Mouse (Mus musculus) testis, adult 2 months (tissue): ENCODE data around the gene Dnm3. TPM values are rescaled to one million over a fixed set of nuclear protein-coding genes. Genes with fewer than 3 reads are reported as not detected.

Source experiments
- H3K27ac ChIP-seq: fragments of 200-500 bp; 2 replicates; pipeline ENCODE4 v1.5.1; 2012; ENCODE audit warnings: low read depth, low read length; ENCODE audit not compliant: control insufficient read depth, insufficient read depth
- H3K27me3 ChIP-seq: fragments of 200-500 bp; 2 replicates; pipeline ENCODE4 v1.6.1; 2012; ENCODE audit warnings: mild to moderate bottlenecking, low read length, moderate library complexity; ENCODE audit not compliant: control insufficient read depth, insufficient read depth
- H3K36me3 ChIP-seq: fragments of 200-500 bp; 2 replicates; pipeline ENCODE4 v1.6.1; 2012; ENCODE audit warnings: mild to moderate bottlenecking, low read length; ENCODE audit not compliant: control insufficient read depth, insufficient read depth
- H3K4me1 ChIP-seq: fragments of 200-500 bp; 2 replicates; pipeline ENCODE4 v1.6.1; 2012; ENCODE audit warnings: low read length; ENCODE audit not compliant: control insufficient read depth, insufficient read depth
- H3K4me3 ChIP-seq: fragments of 200-500 bp; 2 replicates; pipeline ENCODE4 v1.5.1; 2012; ENCODE audit warnings: low read depth, mild to moderate bottlenecking, low read length, moderate library complexity, mixed read lengths; ENCODE audit not compliant: control insufficient read depth
- CTCF ChIP-seq: fragments of 200-500 bp; IDR thresholded peaks from 2 replicates; pipeline ENCODE4 v1.5.1; 2012; ENCODE audit warnings: low read depth, mild to moderate bottlenecking, inconsistent platforms, low read length, moderate library complexity; ENCODE audit not compliant: control insufficient read depth, insufficient read depth, insufficient replicate concordance
- POLR2A ChIP-seq: fragments of 200-500 bp; IDR thresholded peaks from 2 replicates; pipeline ENCODE4 v1.6.1; 2012; ENCODE audit warnings: low read depth, mild to moderate bottlenecking, inconsistent platforms, low read length, moderate library complexity; ENCODE audit not compliant: control insufficient read depth
- polyA plus RNA-seq: library from polyadenylated mRNA; depleted of rRNA; stranded (reverse); fragments of >200 nt; gene quantifications from 2 replicates; pipeline ENCODE4 v1.2.3, GENCODE M21; 2012

The Dnm3 gene
- polyA plus RNA-seq, 1 experiment: 13.8 TPM

DNA sequence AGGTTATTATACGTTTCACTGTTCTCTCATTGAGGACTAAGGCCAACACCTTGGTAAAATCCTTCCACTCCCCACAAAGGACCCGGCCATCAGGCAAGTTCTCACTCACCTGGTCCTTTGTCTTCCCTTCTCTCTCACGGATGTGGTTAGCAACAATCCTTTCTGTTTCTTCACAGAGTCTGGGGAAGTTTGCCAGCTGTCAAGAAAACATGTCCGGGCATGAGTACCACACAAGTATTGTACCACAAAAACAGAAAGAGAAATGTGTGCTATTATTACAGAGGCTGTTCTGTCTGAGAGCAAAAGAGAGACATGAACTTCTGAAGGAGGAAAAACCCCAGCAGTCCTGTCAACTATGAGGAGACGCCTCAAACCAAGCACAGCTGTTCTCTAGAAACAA is 182.4 kb downstream of the Dnm3 start:
- Histone ChIP-seq H3K36me3 (no peaks in the 10 kb centered on the region; the same call in 1 of the 2 replicates), H3K4me3 (no peak overlapping the region), H3K27ac (peak overlapping the region; percentile 60; the same call in 1 of the 2 replicates), H3K27me3 (no peaks in the 10 kb centered on the region), H3K4me1 (no peaks in the 10 kb centered on the region)
- TF ChIP-seq POLR2A: no peak
- no peak for TF ChIP-seq CTCF

DNA sequence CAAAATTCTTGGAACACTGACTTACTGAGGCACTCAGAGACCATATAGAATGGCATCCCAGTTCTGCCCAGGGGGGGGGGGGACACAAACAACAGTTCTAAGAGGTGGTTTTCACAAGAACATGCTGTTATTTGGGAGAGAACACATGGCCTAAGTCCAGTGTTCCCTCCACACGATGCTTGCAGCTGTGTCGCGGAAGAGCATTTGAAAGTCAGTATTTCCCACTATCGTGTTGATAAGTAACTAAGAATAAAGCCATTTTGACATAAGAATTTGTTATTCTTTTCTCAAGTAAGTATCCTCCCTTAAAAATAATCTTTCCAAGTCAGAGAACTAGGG is 183.3 kb downstream of the Dnm3 start:
- Histone ChIP-seq H3K27ac (peak overlapping the region; percentile 81), H3K27me3 (no peaks in the 10 kb centered on the region), H3K36me3 (no peaks in the 10 kb centered on the region; the same call in 1 of the 2 replicates), H3K4me1 (no peaks in the 10 kb centered on the region), H3K4me3 (no peak overlapping the region)
- no peak for TF ChIP-seq CTCF
- no peak for TF ChIP-seq POLR2A

DNA sequence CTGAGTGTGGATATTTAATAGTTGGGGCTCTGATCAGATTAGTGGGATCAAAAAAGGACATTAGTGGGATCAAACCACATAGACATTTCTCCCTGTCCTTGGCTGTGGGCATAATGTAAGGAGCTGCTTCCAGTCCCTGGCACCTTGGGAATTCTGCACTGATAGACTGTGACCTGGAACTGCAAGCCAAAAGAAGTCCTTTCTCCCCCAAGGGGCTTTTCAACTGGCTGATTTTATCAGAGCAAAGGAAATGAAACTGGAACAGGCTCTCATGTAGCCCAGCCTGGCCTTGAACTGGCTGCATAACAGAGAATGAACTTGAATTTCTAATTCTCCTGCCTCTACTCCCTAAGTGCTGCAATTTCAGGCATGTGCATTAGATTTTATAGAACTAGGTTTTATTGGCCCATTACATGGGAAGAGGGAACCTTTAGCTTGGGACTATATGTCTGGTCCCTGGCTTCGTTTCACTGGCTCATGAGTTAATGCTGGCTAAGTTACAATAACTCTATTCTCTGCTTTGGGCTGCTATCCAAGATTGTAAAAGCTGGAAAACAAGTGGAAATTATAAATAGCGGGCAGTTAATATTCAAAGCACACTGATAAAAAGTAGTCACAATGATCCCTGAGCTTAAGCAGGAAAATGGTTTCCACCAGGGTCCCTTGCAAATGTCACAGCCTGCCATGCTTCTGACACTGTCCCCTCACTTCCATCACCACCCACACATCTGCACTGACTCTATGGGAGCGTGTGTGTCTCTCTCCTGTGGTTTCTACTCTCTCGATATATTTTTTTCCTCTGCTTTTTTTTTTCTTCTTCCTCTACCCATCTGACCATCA is 183.9 kb downstream of the Dnm3 start:
- Histone ChIP-seq H3K36me3 (no peaks in the 10 kb centered on the region; the same call in 1 of the 2 replicates), H3K4me3 (no peak overlapping the region), H3K27me3 (no peaks in the 10 kb centered on the region), H3K27ac (peak overlapping the region; percentile 81), H3K4me1 (no peaks in the 10 kb centered on the region)
- TF ChIP-seq POLR2A: no peak
- TF ChIP-seq CTCF: no peak

DNA sequence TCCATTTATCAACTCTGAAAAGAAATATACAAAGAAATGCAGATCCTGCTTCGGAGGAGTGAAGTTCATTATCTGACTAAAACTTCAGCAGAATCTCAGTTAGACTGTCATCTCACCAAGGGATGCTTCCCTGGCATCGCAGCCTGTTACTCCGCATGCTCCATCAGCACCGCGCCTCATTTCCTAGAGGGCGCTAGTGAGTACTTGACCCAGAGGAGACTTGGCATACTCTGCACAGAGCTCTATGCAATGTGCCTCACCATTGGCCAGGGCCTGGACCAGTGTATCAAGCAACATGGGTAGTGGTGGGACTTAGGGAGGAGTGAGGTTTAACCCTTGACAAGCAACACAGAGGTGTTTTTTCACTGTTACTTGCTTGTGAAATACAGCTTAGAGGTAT is 190.9 kb downstream of the Dnm3 start:
- no peak overlapping the region for H3K27ac ChIP-seq
- TF ChIP-seq CTCF (peak; percentile 63; the same call in 1 of the 2 replicates), POLR2A (no peak)

DNA sequence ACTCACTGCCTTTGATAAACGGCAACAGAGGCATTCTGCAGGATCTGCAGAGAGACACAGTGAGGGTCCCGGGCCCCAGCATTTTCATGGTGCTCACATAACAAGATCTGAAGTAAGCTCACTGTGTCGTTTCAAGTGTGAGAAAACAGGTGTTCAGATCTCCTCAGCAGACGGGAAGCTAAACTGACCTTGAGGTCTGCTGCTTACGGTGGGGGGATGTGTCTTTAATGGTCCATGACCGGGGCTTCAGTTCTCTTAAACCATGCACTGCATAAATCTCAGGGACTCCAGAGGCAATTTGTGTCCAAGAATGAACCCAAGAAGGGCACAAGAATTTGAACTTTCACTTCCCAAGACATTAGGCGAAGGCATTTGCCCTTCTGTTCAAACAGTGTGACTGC is 195.9 kb downstream of the Dnm3 start:
- no peak for TF ChIP-seq POLR2A
- TF ChIP-seq CTCF: no peak
- H3K27ac ChIP-seq: no peak overlapping the region
- no peaks in the 10 kb centered on the region for H3K27me3 ChIP-seq
- H3K4me3 ChIP-seq: no peak overlapping the region
- H3K4me1 ChIP-seq: no peaks in the 10 kb centered on the region
- no peaks in the 10 kb centered on the region for H3K36me3 ChIP-seq

More for the DNA sequence above, 190.9 kb downstream of the Dnm3 start:
- H3K4me1 ChIP-seq: no peaks in the 10 kb centered on the region
- H3K27me3 ChIP-seq: no peaks in the 10 kb centered on the region
- H3K36me3 ChIP-seq: no peaks in the 10 kb centered on the region
- H3K4me3 ChIP-seq: no peak overlapping the region

DNA sequence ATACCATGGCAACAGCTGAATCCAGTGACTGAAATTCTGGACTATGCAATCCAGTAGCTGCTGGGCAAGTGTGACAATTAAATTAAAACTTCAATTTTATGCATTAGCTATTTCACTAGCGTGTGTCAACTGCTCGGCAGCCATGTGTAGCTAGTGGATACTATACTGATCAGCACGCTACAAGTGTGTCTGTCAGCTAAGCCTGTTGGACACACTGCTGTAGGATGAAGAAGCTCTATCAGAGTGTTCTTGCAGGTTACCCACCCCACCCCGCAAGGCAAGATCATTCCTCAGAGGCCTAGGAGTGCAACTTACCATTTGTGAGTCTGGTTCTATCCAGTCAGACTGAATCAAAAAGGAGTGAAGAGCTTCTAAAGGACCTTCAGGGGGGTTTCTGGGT is 197.8 kb downstream of the Dnm3 start:
- Histone ChIP-seq H3K27ac (no peak overlapping the region), H3K36me3 (no peaks in the 10 kb centered on the region), H3K27me3 (no peaks in the 10 kb centered on the region), H3K4me1 (no peaks in the 10 kb centered on the region), H3K4me3 (no peak overlapping the region)
- no peak for TF ChIP-seq POLR2A
- TF ChIP-seq CTCF: no peak

DNA sequence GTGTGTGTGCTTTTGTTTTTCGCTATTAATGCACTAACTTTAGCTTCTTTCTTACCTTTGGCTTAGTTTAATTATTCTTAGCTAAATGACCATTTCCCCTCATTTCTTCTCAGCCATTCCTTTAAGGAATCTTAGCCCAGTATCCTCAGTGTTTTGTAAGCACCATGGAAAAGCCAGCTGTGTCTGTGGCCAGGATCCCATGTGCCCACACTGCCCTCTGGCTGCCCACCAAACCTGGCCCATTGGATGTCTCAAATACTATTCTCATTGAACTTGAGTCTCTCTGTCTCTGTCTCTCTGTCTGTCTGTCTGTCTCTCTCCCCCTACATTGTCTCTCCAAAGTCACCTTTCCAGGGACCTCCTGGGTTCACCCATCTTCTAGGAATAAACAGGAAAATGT is 201.8 kb downstream of the Dnm3 start:
- Histone ChIP-seq H3K27me3 (no peaks in the 10 kb centered on the region), H3K4me1 (no peaks in the 10 kb centered on the region), H3K27ac (no peak overlapping the region), H3K36me3 (no peaks in the 10 kb centered on the region), H3K4me3 (no peak overlapping the region)
- no peak for TF ChIP-seq POLR2A
- TF ChIP-seq CTCF: peak; percentile 24; the same call in 1 of the 2 replicates
